Mouse (Mus musculus) liver, embryonic 16.5 days (tissue): ENCODE data around the gene Dlg5. TPM values are rescaled to one million over a fixed set of nuclear protein-coding genes. Genes with fewer than 3 reads are reported as not detected.

Experiments
- ATAC-seq: fragments of 200-750 bp; cut with Nextera tagmentation; 2 replicates; pipeline ENCODE4 v1.8.0; 2017; ENCODE audit warnings: low read depth, mild to moderate bottlenecking, moderate number of reproducible peaks, moderate library complexity
- H3K27ac ChIP-seq: fragments of 300-500 bp; sonication (generic); 2 replicates; pipeline ENCODE4 v1.5.1; 2014; ENCODE audit warnings: mild to moderate bottlenecking, low read length
- H3K27me3 ChIP-seq: fragments of 300-500 bp; sonication (generic); 2 replicates; pipeline ENCODE4 v1.6.1; 2014; ENCODE audit warnings: low read depth, low read length, mixed read lengths; ENCODE audit not compliant: control insufficient read depth, insufficient read depth
- H3K36me3 ChIP-seq: fragments of 300-500 bp; sonication (generic); 2 replicates; pipeline ENCODE4 v1.6.1; 2014; ENCODE audit warnings: mild to moderate bottlenecking; ENCODE audit not compliant: control insufficient read depth, insufficient read depth
- H3K4me1 ChIP-seq: fragments of 300-500 bp; sonication (generic); 2 replicates; pipeline ENCODE4 v1.6.1; 2014; ENCODE audit warnings: low read depth, low read length, mixed read lengths; ENCODE audit not compliant: control insufficient read depth
- H3K4me2 ChIP-seq: fragments of 300-500 bp; sonication (generic); 2 replicates; pipeline ENCODE4 v1.6.1; 2014; ENCODE audit warnings: low read depth, low read length, mixed read lengths
- H3K4me3 ChIP-seq: fragments of 300-500 bp; sonication (generic); 2 replicates; pipeline ENCODE4 v1.5.1; 2014; ENCODE audit warnings: low read depth, mild to moderate bottlenecking, low read length
- H3K9ac ChIP-seq: fragments of 300-500 bp; sonication (generic); 2 replicates; pipeline ENCODE4 v1.6.1; 2014; ENCODE audit warnings: low read depth, low read length
- H3K9me3 ChIP-seq: fragments of 300-500 bp; sonication (generic); replicated peaks from 2 replicates; pipeline ENCODE4 v1.6.1; 2016; ENCODE audit warnings: low read length; ENCODE audit not compliant: control insufficient read depth
- WGBS: fragments of 180-500 bp; shearing (Covaris S2); extraction: QIAGEN DNeasy Blood & Tissue Kit; methylation state at CpG from one replicate; pipeline ENCODE4 v1.1.7; 2014; ENCODE audit not compliant: insufficient replicate concordance; 5-methylcytosine and 5-hydroxymethylcytosine counted together
- microRNA-seq: library from miRNA; unstranded; fragments of <30 nt; microRNA quantifications from one replicate; pipeline ENCODE4, GENCODE M21; 2016
- polyA plus RNA-seq: library from polyadenylated mRNA; unstranded; fragments of >200 nt; fragmentation: Nextera tagmentation; extraction: Ambion mirVana; gene quantifications from 2 replicates; pipeline ENCODE4 v1.2.1, GENCODE M21; 2015

The Dlg5 gene
- polyA plus RNA-seq, 1 experiment from 2014 or later = 0.77 TPM

DNA sequence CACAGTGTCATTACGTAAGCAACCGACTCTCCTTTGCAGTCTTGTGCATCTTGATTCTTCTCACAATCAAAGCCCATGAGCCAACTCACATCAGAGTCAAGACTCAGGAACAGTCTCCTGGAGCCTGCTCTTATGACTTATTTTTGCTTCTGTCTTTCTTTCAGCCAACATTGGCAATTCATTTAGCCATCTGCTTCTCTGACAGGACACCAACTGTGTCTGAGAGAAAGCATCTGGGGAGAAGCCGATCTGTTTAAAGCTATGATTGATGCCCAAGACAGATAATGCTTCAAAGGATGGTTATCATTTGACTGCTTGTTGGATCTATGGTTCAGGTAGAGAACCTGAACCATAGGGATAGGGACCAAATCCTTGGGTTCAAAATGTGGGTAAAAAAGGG lies 153.3 kb downstream of the Dlg5 start:
- Histone ChIP-seq H3K9me3 (no peaks in the 10 kb centered on the region), H3K4me3 (no peak overlapping the region), H3K4me2 (no peak overlapping the region), H3K36me3 (no peaks in the 10 kb centered on the region), H3K27ac (no peak overlapping the region), H3K27me3 (no peaks in the 10 kb centered on the region), H3K4me1 (no peaks in the 10 kb centered on the region; the same call in 1 of the 2 replicates), H3K9ac (no peak overlapping the region)
- 79% methylated on average over 3 of the region's 3 CpGs for WGBS
- no peak for ATAC-seq

- 22% methylated on average over 1 of the region's 1 CpGs for WGBS
- Histone ChIP-seq H3K27ac (no peak overlapping the region), H3K9me3 (no peaks in the 10 kb centered on the region), H3K36me3 (no peaks in the 10 kb centered on the region), H3K4me1 (no peaks in the 10 kb centered on the region; the same call in 1 of the 2 replicates), H3K27me3 (no peaks in the 10 kb centered on the region), H3K4me2 (no peak overlapping the region), H3K4me3 (no peak overlapping the region), H3K9ac (no peak overlapping the region)
- ATAC-seq = peak; percentile 89
Observed at GRCm38 (mm10) chr14:24090790-24091189, 154.9 kb downstream of the Dlg5 start.

DNA sequence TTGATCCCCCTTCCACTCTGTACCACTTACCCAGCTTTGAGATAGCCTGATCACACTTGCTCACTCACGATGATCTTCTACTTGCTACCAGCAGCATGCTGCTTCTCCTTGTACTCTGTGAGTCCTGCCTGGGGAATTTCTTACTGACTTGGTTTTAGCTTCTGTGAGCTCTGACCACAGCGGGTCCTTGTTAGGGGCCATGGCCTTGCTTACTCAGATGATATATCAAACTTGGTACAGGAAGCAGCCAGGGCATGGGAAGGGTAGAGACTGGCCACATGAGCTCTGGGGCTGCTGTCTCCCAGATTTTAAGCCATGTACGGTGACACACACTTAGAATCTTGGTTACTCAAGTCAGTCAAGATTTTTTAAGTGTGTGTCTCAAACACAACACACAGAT lies 156.5 kb downstream of the Dlg5 start:
- no peaks in the 10 kb centered on the region for H3K9me3 ChIP-seq
- ATAC-seq = no peak
- H3K9ac ChIP-seq = no peak overlapping the region
- no peak overlapping the region for H3K27ac ChIP-seq
- WGBS = 59% methylated on average over 3 of the region's 3 CpGs
- H3K27me3 ChIP-seq = no peaks in the 10 kb centered on the region
- no peak overlapping the region for H3K4me2 ChIP-seq
- H3K4me1 ChIP-seq = no peaks in the 10 kb centered on the region; the same call in 1 of the 2 replicates
- H3K4me3 ChIP-seq = no peak overlapping the region
- H3K36me3 ChIP-seq = no peaks in the 10 kb centered on the region

DNA sequence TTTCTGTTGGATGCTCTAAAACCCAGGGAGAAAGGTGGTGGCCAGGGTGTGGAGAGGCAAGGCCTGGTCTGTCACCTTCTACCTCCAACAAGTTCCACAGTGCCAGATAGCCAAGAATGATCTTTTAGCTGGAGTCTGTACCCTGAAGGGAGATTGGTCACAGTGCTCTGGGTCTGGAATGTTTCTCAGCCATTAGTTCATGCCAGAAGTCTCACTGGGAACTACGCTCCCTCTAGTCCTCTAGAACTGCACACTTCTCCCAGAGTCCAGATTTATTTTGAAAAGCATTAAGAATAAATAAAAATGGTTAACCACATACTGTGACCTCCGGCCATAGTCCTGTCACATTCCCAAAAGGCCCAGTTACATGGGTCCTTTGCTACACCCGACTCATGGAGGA lies 158.3 kb downstream of the Dlg5 start:
- ATAC-seq = no peak
- Histone ChIP-seq H3K4me3 (no peak overlapping the region), H3K27ac (no peak overlapping the region), H3K4me2 (no peak overlapping the region), H3K9me3 (no peaks in the 10 kb centered on the region), H3K36me3 (no peaks in the 10 kb centered on the region), H3K4me1 (no peaks in the 10 kb centered on the region; the same call in 1 of the 2 replicates), H3K9ac (no peak overlapping the region), H3K27me3 (no peaks in the 10 kb centered on the region)
- 54% methylated on average over 3 of the region's 3 CpGs for WGBS

GRCm38 (mm10) chr14:24086481-24086880 lies 159.2 kb downstream of the Dlg5 start:
- 41% methylated on average over 5 of the region's 5 CpGs for WGBS

More at GRCm38 (mm10) chr14:24086481-24086880, 159.2 kb downstream of the Dlg5 start:
- Histone ChIP-seq H3K4me2 (no peak overlapping the region), H3K4me3 (no peak overlapping the region), H3K4me1 (no peaks in the 10 kb centered on the region; the same call in 1 of the 2 replicates), H3K9ac (no peak overlapping the region), H3K27me3 (no peaks in the 10 kb centered on the region), H3K9me3 (no peaks in the 10 kb centered on the region), H3K27ac (no peak overlapping the region), H3K36me3 (no peaks in the 10 kb centered on the region)
- no peak for ATAC-seq

Small RNAs within 50 kb of the gene (microRNA-seq; reads per million reads assigned to microRNA genes)
- gene Mir7210 = not detected

Other genes with a start within 250 kb of the Dlg5 start
- gene Kcnma1, start 231.4 kb downstream of the Dlg5 start, polyA plus RNA-seq = 0.05 and 0.07 TPM in 2 replicates
- not detected in 2 replicates for gene E330034G19Rik, start 47.3 kb upstream of the Dlg5 start, polyA plus RNA-seq
- gene Polr3a, start 241.1 kb upstream of the Dlg5 start, polyA plus RNA-seq = 6.5 TPM in 2 replicates
- 374 and 426 TPM in 2 replicates for gene Rps24, start 241.2 kb upstream of the Dlg5 start, polyA plus RNA-seq